24 mouse cellular contexts compared by ENCODE assay signal in genomic region chr19:45131966-45132628, GRCm38 (mm10). TPM values are rescaled to one million over a fixed set of nuclear protein-coding genes. Genes with fewer than 3 reads are reported as not detected.
DNase-seq lines count a peak whose midpoint lies in the region; ATAC-seq and TF ChIP-seq lines count a peak whose summit lies in the region.
"Had no signal": no experiment of that assay in that cellular context is flagged by ENCODE, and none has a peak within 500 bp of the region (broad histone marks: within the 10 kb centered on the region; RNA-seq: fewer than 3 reads in every experiment).

No protein-coding gene starts in this region.

- intact Hi-C loops in gastrocnemius, adult 2 months (cut with DNase I), result no loop called here

- no peak for TF ChIP-seq CTCF in gastrocnemius, adult 2 months (IDR thresholded peaks at IDR 0.05)

- no peaks in the 10 kb centered on the region for H3K9me3 ChIP-seq in neural tube, embryonic 15.5 days (replicated peaks)
- H3K9me3 ChIP-seq in stomach, embryonic 16.5 days (replicated peaks; ENCODE audit: control insufficient read depth, low read length), result no peaks in the 10 kb centered on the region
- H3K9me3 ChIP-seq: midbrain, embryonic 12.5 days had no signal

- no peak for DNase-seq in gastrocnemius, adult 2 months
- DNase-seq in gastrocnemius, adult 8-10 months (ENCODE audit: low spot score in 2 of 2), result no peak
- peak; percentile 48 for DNase-seq in kidney, postnatal 14 days
- DNase-seq in kidney, adult 9 months, result no peak
- DNase-seq in neural tube, embryonic 10.5 days (ENCODE audit: extremely low spot score, low spot score), result peak; percentile 19
- no peak for DNase-seq in layer of hippocampus, adult 18-20 months (ENCODE audit: low spot score in 2 of 2)
- DNase-seq: adrenal gland, postnatal 14 days; cerebellum, adult 8-10 months; left cerebral cortex, postnatal 4 days had no signal

- H3K27me3 ChIP-seq in neural tube, embryonic 15.5 days (replicated peaks), result peaks cover 79% of the 10 kb centered on the region
- peaks cover 32% of the 10 kb centered on the region for H3K27me3 ChIP-seq in stomach, embryonic 16.5 days (ENCODE audit: control insufficient read depth, insufficient read depth, low read length)

- no peaks in the 10 kb centered on the region for H3K36me3 ChIP-seq in neural tube, embryonic 15.5 days
- H3K36me3 ChIP-seq in stomach, embryonic 16.5 days (ENCODE audit: control insufficient read depth, insufficient read depth, low read length), result no peaks in the 10 kb centered on the region
- H3K36me3 ChIP-seq: midbrain, embryonic 12.5 days had no signal

- no peak overlapping the region for H3K27ac ChIP-seq in gastrocnemius, adult 2 months
- no peak overlapping the region for H3K27ac ChIP-seq in neural tube, embryonic 15.5 days (replicated peaks)
- H3K27ac ChIP-seq in stomach, embryonic 16.5 days (ENCODE audit: low read length), result no peak overlapping the region
- H3K27ac ChIP-seq: midbrain, embryonic 12.5 days had no signal

- no peaks in the 10 kb centered on the region for H3K4me1 ChIP-seq in neural tube, embryonic 15.5 days
- peaks cover 5% of the 10 kb centered on the region; the same call in 1 of the 2 replicates for H3K4me1 ChIP-seq in stomach, embryonic 16.5 days (ENCODE audit: control insufficient read depth, insufficient read depth, low read length)

- H3K4me2 ChIP-seq in neural tube, embryonic 15.5 days, result no peak overlapping the region
- peak overlapping the region; percentile 28; the same call in 1 of the 2 replicates for H3K4me2 ChIP-seq in stomach, embryonic 16.5 days (ENCODE audit: low read depth, low read length)
- H3K4me2 ChIP-seq: midbrain, embryonic 12.5 days had no signal

- H3K9ac ChIP-seq in neural tube, embryonic 15.5 days (replicated peaks), result no peak overlapping the region
- H3K9ac ChIP-seq in stomach, embryonic 16.5 days (ENCODE audit: low read length), result no peak overlapping the region
- H3K9ac ChIP-seq: midbrain, embryonic 12.5 days had no signal

- no peak for ATAC-seq in neural tube, embryonic 15.5 days (ENCODE audit: low FRiP score)
- peak; percentile 87 for ATAC-seq in stomach, embryonic 16.5 days (ENCODE audit: insufficient read depth, low FRiP score)
- ATAC-seq: activated CD4-positive, CD25-positive, alpha-beta regulatory T cell, adult 4 months; forebrain, embryonic 16.5 days; intestine, embryonic 16.5 days had no signal

- WGBS in neural tube, embryonic 15.5 days, result 20% methylated on average over 14 of the region's 14 CpGs
- WGBS in stomach, embryonic 16.5 days, result 9% methylated on average over 14 of the region's 14 CpGs

- peak overlapping the region; percentile 36 for H3K4me3 ChIP-seq in gastrocnemius, adult 2 months
- H3K4me3 ChIP-seq in neural tube, embryonic 15.5 days (replicated peaks), result no peak overlapping the region
- H3K4me3 ChIP-seq in stomach, embryonic 16.5 days (replicated peaks; ENCODE audit: low read length), result no peak overlapping the region
- H3K4me3 ChIP-seq: midbrain, embryonic 12.5 days; myocyte had no signal

RNA-seq across cellular contexts. Expression of gene Tlx1, which starts 18.4 kb away (rescaled TPM):
- total RNA-seq in gastrocnemius, adult 2 months (2021), result not detected
- not detected for total RNA-seq in gastrocnemius, adult 8-10 months (2022)
- 0.14 and 0.26 TPM in 2 replicates for polyA plus RNA-seq in neural tube, embryonic 15.5 days (2015; fragmentation: Nextera tagmentation; extraction: Ambion mirVana)
- 1.1 and 3.5 TPM in 2 replicates for polyA plus RNA-seq in stomach, embryonic 16.5 days (2015; fragmentation: Nextera tagmentation; extraction: Ambion mirVana)
- not detected for total RNA-seq in layer of hippocampus, adult 18-20 months (2021)
- total RNA-seq: common myeloid progenitor, adult 5-6 weeks; gastrocnemius, adult 18-20 months; heart, adult 18-20 months; hematopoietic stem cell, adult 5-6 weeks; layer of hippocampus, adult 8-10 months; left cerebral cortex, adult 18-20 months; left cerebral cortex, postnatal 4 days; liver, adult 2 months had no signal
- polyA plus RNA-seq: activated CD4-positive, CD25-positive, alpha-beta regulatory T cell, adult 4 months; C2C12; forebrain, embryonic 16.5 days; intestine, embryonic 16.5 days; myocyte had no signal

RNA-seq across cellular contexts. Expression of gene Kazald1, which starts 57.1 kb away (rescaled TPM):
- total RNA-seq in gastrocnemius, adult 2 months (2021), result 1 to 10 TPM; 4.2 to 5.9 TPM
- 1 to 10 TPM; 5.3 to 9.2 (median 7.1) TPM for total RNA-seq in gastrocnemius, adult 8-10 months (2022)
- 3.0 and 5.3 TPM in 2 replicates for polyA plus RNA-seq in neural tube, embryonic 15.5 days (2015; fragmentation: Nextera tagmentation; extraction: Ambion mirVana)
- polyA plus RNA-seq in stomach, embryonic 16.5 days (2015; fragmentation: Nextera tagmentation; extraction: Ambion mirVana), result 22.9 and 41.4 TPM in 2 replicates
- 1 to 10 TPM; 1.3 to 2.4 TPM for total RNA-seq in layer of hippocampus, adult 18-20 months (2021)

Comparison
In these comparisons a context has a peak if more than half of its experiments do, and no peak if none do; other contexts are left out.
1. DNase-seq: peak in kidney, postnatal 14 days (single experiment) and neural tube, embryonic 10.5 days (single experiment); none in gastrocnemius, adult 2 months (single experiment), gastrocnemius, adult 8-10 months (0 of 2), kidney, adult 9 months (single experiment) and layer of hippocampus, adult 18-20 months (0 of 2).